Mouse (Mus musculus): Measurements from ENCODE around the gene Snx9.

DNA sequence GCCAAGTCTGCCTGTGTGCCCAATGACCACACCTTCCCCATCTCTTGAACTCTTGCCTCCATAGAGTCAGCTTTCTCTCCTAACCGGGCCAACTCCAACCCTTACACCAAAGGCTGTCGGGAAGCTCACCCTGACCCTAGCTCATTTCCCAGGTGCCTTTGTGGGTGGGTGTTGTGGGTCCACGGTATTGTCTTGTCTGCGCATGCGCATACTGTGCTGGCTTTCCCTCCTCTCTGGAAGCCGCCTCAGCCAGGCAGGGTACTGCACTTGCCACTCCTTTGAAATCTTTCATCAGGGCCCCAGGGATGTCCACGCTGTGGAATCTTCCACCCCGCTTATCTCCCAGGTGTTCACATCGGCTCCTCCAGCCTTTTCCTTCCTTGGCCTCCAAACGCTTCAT, 117.5 kb downstream of the Snx9 start:
- TF ChIP-seq CTCF (IDR thresholded peaks at IDR 0.05; ENCODE audit: borderline replicate concordance, extremely low read depth, insufficient read depth, insufficient read length), result no peak
- TF ChIP-seq POLR2A (IDR thresholded peaks at IDR 0.05; ENCODE audit: borderline replicate concordance, extremely low read depth, insufficient read depth, insufficient read length, poor library complexity, severe bottlenecking), result no peak

All from brain, embryonic 14.5 days (tissue).